Mouse (Mus musculus): ENCODE data around the gene Apba2. TPM values are rescaled to one million over a fixed set of nuclear protein-coding genes. Genes with fewer than 3 reads are reported as not detected.

Gene Apba2
- polyA plus RNA-seq, 1 experiment from 2014 or later: 120 TPM

GRCm38 (mm10) chr7:64791145-64791544 is 289.6 kb downstream of the Apba2 start:
- Histone ChIP-seq H3K4me3 (no peak overlapping the region), H3K4me2 (replicated peaks) (no peak overlapping the region), H3K27me3 (no peaks in the 10 kb centered on the region), H3K4me1 (no peaks in the 10 kb centered on the region), H3K9me3 (no peaks in the 10 kb centered on the region), H3K9ac (replicated peaks) (no peak overlapping the region), H3K36me3 (no peaks in the 10 kb centered on the region), H3K27ac (replicated peaks) (no peak overlapping the region)
- 79% methylated on average over 9 of the region's 9 CpGs for WGBS
- no peak for ATAC-seq (ENCODE audit: low FRiP score, low read depth)

DNA sequence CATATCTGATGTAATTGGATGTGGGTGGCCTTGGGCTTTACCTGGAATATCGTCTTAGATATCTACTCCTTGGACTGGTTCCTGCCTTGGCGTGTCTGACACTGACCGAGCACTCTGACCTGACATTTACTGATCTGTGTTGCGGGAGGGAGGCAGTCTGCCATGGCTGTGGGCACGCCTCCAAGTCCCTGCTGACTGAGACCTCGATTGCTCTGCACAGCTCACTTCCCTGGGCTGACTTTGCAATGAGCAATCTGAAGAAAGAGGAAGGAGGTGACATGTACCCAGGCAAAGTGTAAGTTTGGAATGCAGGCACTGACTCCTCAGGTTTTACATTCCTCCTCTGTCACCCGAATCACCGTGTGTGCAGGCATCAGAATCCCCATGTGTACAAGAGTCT is 290.5 kb downstream of the Apba2 start:
- H3K9me3 ChIP-seq: no peaks in the 10 kb centered on the region
- H3K4me3 ChIP-seq: no peak overlapping the region
- H3K4me1 ChIP-seq: no peaks in the 10 kb centered on the region
- no peak overlapping the region for H3K9ac ChIP-seq (replicated peaks)
- H3K36me3 ChIP-seq: no peaks in the 10 kb centered on the region
- no peak for ATAC-seq (ENCODE audit: low FRiP score, low read depth)
- no peak overlapping the region for H3K27ac ChIP-seq (replicated peaks)
- H3K27me3 ChIP-seq: no peaks in the 10 kb centered on the region
- 71% methylated on average over 8 of the region's 8 CpGs for WGBS
- no peak overlapping the region for H3K4me2 ChIP-seq (replicated peaks)

GRCm38 (mm10) chr7:64795554-64795953 is 294.0 kb downstream of the Apba2 start:
- H3K9me3 ChIP-seq: no peaks in the 10 kb centered on the region
- H3K27ac ChIP-seq (replicated peaks): no peak overlapping the region
- H3K36me3 ChIP-seq: no peaks in the 10 kb centered on the region
- no peaks in the 10 kb centered on the region for H3K27me3 ChIP-seq
- WGBS: 81% methylated on average over 6 of the region's 6 CpGs
- H3K9ac ChIP-seq (replicated peaks): no peak overlapping the region
- H3K4me1 ChIP-seq: no peaks in the 10 kb centered on the region
- no peak for ATAC-seq (ENCODE audit: low FRiP score, low read depth)
- H3K4me2 ChIP-seq (replicated peaks): no peak overlapping the region
- no peak overlapping the region for H3K4me3 ChIP-seq

Other genes starting within 250 kb of the Apba2 start
- 16.4 and 19.6 TPM in 2 replicates for gene Mtmr10, start 214.1 kb upstream of the Apba2 start, polyA plus RNA-seq (2016; fragmentation: Nextera tagmentation; extraction: Ambion mirVana)
- 9.8 and 10.0 TPM in 2 replicates for gene Fan1, start 127.6 kb upstream of the Apba2 start, polyA plus RNA-seq (2016; fragmentation: Nextera tagmentation; extraction: Ambion mirVana)
- 42.2 and 43.0 TPM in 2 replicates for gene Mphosph10, start 109.4 kb upstream of the Apba2 start, polyA plus RNA-seq (2016; fragmentation: Nextera tagmentation; extraction: Ambion mirVana)
- 34.6 and 34.9 TPM in 2 replicates for gene Mcee, start 109.1 kb upstream of the Apba2 start, polyA plus RNA-seq (2016; fragmentation: Nextera tagmentation; extraction: Ambion mirVana)

Data from midbrain, embryonic 12.5 days (tissue).